Mouse (Mus musculus): ENCODE measurements around the gene Hcn3. TPM values are rescaled to one million over a fixed set of nuclear protein-coding genes. Genes with fewer than 3 reads are reported as not detected.

Hcn3 gene
- total and polyA plus RNA-seq, 3 experiments, result 0.25 to 0.29 TPM; not detected in 1

DNA sequence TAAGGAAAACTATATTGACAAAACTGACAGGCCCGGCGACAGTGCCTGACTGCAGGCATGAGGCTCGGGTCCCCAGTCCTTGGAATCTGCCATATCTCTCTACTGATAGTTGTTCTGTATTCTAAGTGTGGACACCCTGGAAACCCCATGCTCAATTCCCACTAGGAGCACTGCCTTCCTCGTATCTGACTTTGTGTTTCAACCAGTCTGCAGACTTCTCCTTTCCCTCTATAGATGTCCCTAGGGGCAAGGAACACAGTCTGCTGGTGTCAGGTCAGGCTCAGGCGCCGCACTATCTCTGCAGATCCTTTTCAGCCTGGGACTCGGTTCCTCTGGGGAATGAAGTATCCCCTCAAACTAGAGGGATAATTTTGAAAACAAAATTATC, 26.9 kb downstream of the Hcn3 start:
- no peaks in the 10 kb centered on the region for H3K79me2 ChIP-seq (replicated peaks; ENCODE audit: control insufficient read depth, insufficient read depth, low read length)
- H3K9ac ChIP-seq (ENCODE audit: low read depth, low read length), result no peak overlapping the region
- no peaks in the 10 kb centered on the region for H3K4me1 ChIP-seq (ENCODE audit: control insufficient read depth, insufficient read depth, low read length)
- no peak for TF ChIP-seq POLR2A (IDR thresholded peaks at IDR 0.05; ENCODE audit: insufficient read depth, low read depth, low read length)
- intact Hi-C loops (cut with DNase I), result no loop called here
- no peaks in the 10 kb centered on the region for H3K27me3 ChIP-seq (ENCODE audit: control insufficient read depth, insufficient read depth, low read length)
- WGBS, result 58% methylated on average over 7 of the region's 7 CpGs
- H3K27ac ChIP-seq, result no peak overlapping the region
- no peaks in the 10 kb centered on the region for H3K36me3 ChIP-seq (ENCODE audit: control insufficient read depth, insufficient read depth, low read length)
- no peak for DNase-seq
- no peak overlapping the region for H3K4me3 ChIP-seq

DNA sequence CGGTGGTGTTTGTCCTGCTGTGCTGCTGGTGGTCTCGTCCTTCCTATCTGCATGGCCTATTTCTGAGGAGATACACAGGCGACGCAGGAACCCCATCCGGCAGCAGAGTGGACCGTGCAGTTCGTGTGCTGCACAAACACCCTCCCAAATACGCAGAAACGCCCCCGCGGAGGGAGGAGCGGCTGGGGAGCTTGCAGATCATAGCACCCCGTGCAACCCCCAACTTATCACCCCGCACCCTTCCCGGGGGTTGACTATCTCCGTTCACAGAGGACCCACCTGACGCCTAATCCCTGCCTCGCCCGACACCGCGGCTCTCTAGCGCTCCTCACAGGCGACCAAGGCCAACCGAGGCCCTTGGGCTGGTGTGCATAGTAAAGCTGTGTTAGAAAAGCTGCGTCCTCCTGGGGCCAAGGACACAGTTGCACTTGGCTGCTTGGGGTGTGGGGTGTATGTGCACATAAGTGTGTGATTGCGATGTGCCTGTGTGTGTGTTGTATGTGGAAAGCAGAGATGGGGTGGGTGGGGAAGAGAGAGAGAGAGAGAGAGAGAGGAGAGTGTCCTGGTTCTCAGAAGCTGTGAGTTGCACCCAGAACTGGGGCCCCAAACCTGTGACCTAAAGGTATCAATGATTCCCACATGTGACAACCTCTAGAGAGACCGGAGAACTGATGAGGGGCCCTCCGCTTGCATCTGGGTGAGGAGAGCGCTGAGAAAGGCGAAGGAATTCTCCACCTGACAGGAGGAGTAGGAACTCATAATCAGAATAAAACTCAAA, 27.5 kb downstream of the Hcn3 start:
- Histone ChIP-seq H3K4me1 (ENCODE audit: control insufficient read depth, insufficient read depth, low read length) (no peaks in the 10 kb centered on the region), H3K9ac (ENCODE audit: low read depth, low read length) (no peak overlapping the region), H3K36me3 (ENCODE audit: control insufficient read depth, insufficient read depth, low read length) (no peaks in the 10 kb centered on the region), H3K79me2 (replicated peaks; ENCODE audit: control insufficient read depth, insufficient read depth, low read length) (no peaks in the 10 kb centered on the region), H3K27ac (no peak overlapping the region), H3K27me3 (ENCODE audit: control insufficient read depth, insufficient read depth, low read length) (no peaks in the 10 kb centered on the region), H3K4me3 (0 out of 2 replicates have a peak overlapping the region, but pooled peaks have one; percentile 16)
- TF ChIP-seq CTCF (IDR thresholded peaks at IDR 0.05) (peak; percentile 48), EP300 (IDR thresholded peaks at IDR 0.05; ENCODE audit: insufficient read depth, low read depth, low read length) (no peak)
- WGBS, result 16% methylated on average over 30 of the region's 30 CpGs
- DNase-seq, result peak in 1 of 2 experiments; percentile 31
- intact Hi-C loops (cut with DNase I), result no loop called here

DNA sequence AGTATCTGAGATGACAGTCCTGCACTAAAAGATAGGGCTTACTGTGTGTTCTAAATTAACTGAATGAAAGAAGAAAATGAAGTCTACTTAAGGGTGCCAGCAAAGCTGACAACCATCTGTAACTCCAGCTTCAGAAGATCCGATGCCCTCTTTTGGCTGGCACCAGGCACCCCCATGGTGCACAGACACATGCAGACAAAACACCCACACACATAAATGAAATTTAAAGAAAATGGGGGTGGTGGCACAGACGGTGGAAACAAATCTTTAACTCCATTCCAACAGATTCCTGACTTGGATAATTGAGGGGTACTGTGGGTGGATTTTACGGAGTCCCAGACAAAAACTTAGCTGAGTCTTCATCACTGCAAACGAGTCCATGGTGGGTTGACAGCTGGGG, 28.2 kb downstream of the Hcn3 start:
- Histone ChIP-seq H3K79me2 (replicated peaks; ENCODE audit: control insufficient read depth, insufficient read depth, low read length) (no peaks in the 10 kb centered on the region), H3K27me3 (ENCODE audit: control insufficient read depth, insufficient read depth, low read length) (no peaks in the 10 kb centered on the region), H3K4me3 (no peak overlapping the region), H3K9ac (ENCODE audit: low read depth, low read length) (no peak overlapping the region), H3K27ac (no peak overlapping the region), H3K36me3 (ENCODE audit: control insufficient read depth, insufficient read depth, low read length) (no peaks in the 10 kb centered on the region), H3K4me1 (ENCODE audit: control insufficient read depth, insufficient read depth, low read length) (no peaks in the 10 kb centered on the region)
- no peak for DNase-seq
- intact Hi-C loops (cut with DNase I), result no loop called here
- TF ChIP-seq EP300 (IDR thresholded peaks at IDR 0.05; ENCODE audit: insufficient read depth, low read depth, low read length) (no peak), CTCF (IDR thresholded peaks at IDR 0.05) (no peak), POLR2A (IDR thresholded peaks at IDR 0.05; ENCODE audit: insufficient read depth, low read depth, low read length) (no peak)
- WGBS, result 56% methylated on average over 4 of the region's 4 CpGs

DNA sequence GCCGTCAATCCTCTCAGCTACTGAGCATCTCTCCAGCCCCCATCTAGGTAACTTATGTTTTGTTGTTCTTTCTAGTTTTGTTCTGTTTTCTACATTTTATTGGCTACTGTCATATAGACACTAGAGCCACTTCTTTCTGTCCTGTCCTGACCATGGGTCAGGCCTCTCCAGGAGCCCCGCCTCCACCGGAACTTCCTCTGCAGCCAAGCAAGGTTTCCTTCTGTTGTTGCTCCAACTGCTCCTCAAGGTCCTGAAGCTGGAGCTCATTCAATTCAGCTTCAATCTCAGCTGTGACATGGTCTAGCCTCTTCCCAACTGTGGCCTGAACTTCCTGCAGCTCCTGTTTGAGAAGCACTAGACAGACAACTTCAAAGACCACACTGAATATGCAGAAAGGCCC, 30.1 kb downstream of the Hcn3 start:
- no peaks in the 10 kb centered on the region for H3K27me3 ChIP-seq (ENCODE audit: control insufficient read depth, insufficient read depth, low read length)
- WGBS, result 63% methylated on average over 3 of the region's 3 CpGs
- intact Hi-C loops (cut with DNase I), result no loop called here
- no peak overlapping the region for H3K27ac ChIP-seq
- H3K4me1 ChIP-seq (ENCODE audit: control insufficient read depth, insufficient read depth, low read length), result no peaks in the 10 kb centered on the region
- no peaks in the 10 kb centered on the region for H3K36me3 ChIP-seq (ENCODE audit: control insufficient read depth, insufficient read depth, low read length)
- no peak for DNase-seq
- H3K9ac ChIP-seq (ENCODE audit: low read depth, low read length), result no peak overlapping the region
- H3K4me3 ChIP-seq, result no peak overlapping the region
- no peaks in the 10 kb centered on the region for H3K79me2 ChIP-seq (replicated peaks; ENCODE audit: control insufficient read depth, insufficient read depth, low read length)
- TF ChIP-seq CTCF (IDR thresholded peaks at IDR 0.05) (no peak), POLR2A (IDR thresholded peaks at IDR 0.05; ENCODE audit: insufficient read depth, low read depth, low read length) (no peak), EP300 (IDR thresholded peaks at IDR 0.05; ENCODE audit: insufficient read depth, low read depth, low read length) (no peak)

DNA sequence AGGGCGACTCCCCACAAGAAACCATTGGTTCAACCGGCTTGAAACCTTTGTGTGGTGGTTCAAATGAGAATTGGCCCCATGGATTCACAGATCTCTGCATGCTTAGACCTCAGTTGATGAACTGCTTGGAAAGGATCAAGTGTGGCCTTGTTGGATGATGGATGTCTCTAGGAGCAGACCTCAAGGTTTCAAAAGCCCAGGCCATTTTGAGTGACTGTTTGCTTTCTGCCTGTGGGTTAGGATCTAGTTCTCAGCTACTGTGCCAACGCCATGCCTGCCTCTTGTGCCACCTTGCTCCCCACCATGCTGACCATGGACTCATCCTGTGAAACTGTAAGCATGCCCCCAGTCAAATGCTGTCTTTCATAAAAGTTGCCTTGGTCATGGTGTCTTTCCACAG, 34.0 kb downstream of the Hcn3 start:
- Histone ChIP-seq H3K4me1 (ENCODE audit: control insufficient read depth, insufficient read depth, low read length) (peaks cover 7% of the 10 kb centered on the region; the same call in 1 of the 2 replicates), H3K27ac (no peak overlapping the region), H3K27me3 (ENCODE audit: control insufficient read depth, insufficient read depth, low read length) (no peaks in the 10 kb centered on the region), H3K4me3 (no peak overlapping the region), H3K9ac (ENCODE audit: low read depth, low read length) (no peak overlapping the region), H3K36me3 (ENCODE audit: control insufficient read depth, insufficient read depth, low read length) (no peaks in the 10 kb centered on the region), H3K79me2 (replicated peaks; ENCODE audit: control insufficient read depth, insufficient read depth, low read length) (no peaks in the 10 kb centered on the region)
- intact Hi-C loops (cut with DNase I), result no loop called here
- TF ChIP-seq POLR2A (IDR thresholded peaks at IDR 0.05; ENCODE audit: insufficient read depth, low read depth, low read length) (no peak), EP300 (IDR thresholded peaks at IDR 0.05; ENCODE audit: insufficient read depth, low read depth, low read length) (no peak), CTCF (IDR thresholded peaks at IDR 0.05) (no peak)
- 93% methylated on average over 3 of the region's 3 CpGs for WGBS
- DNase-seq, result no peak

DNA sequence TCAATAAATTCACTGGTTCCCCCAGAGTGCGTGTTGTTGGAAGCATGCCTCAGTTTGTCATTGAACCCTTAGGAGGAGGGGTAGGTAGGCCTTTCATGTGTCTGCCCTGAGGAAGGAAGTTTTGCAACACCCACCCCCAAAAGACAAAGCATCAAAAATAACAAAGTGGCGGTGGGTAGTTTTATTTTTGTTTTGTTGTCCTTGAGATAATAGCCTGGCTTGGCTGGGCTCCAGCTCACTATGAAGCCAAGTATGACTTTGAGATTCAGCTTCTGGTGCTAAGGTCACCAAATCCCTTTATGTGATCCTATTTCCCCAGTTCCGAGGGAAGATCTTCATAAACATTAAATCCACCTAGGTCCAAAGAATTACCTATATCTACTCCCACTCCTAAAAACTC, 35.8 kb downstream of the Hcn3 start:
- H3K27ac ChIP-seq, result no peak overlapping the region
- 13% methylated on average over 3 of the region's 3 CpGs for WGBS
- DNase-seq, result peak in 1 of 2 experiments; percentile 32
- no peak overlapping the region for H3K9ac ChIP-seq (ENCODE audit: low read depth, low read length)
- H3K27me3 ChIP-seq (ENCODE audit: control insufficient read depth, insufficient read depth, low read length), result no peaks in the 10 kb centered on the region
- no peaks in the 10 kb centered on the region for H3K79me2 ChIP-seq (replicated peaks; ENCODE audit: control insufficient read depth, insufficient read depth, low read length)
- H3K36me3 ChIP-seq (ENCODE audit: control insufficient read depth, insufficient read depth, low read length), result no peaks in the 10 kb centered on the region
- H3K4me3 ChIP-seq, result no peak overlapping the region
- intact Hi-C loops (cut with DNase I), result no loop called here
- TF ChIP-seq POLR2A (IDR thresholded peaks at IDR 0.05; ENCODE audit: insufficient read depth, low read depth, low read length), result no peak
- TF ChIP-seq EP300 (IDR thresholded peaks at IDR 0.05; ENCODE audit: insufficient read depth, low read depth, low read length), result 0 out of 2 replicates have a peak, but pooled peaks have one; percentile 18
- H3K4me1 ChIP-seq (ENCODE audit: control insufficient read depth, insufficient read depth, low read length), result peaks cover 7% of the 10 kb centered on the region; the same call in 1 of the 2 replicates
